Mouse (Mus musculus) embryonic stem cell, embryonic (primary cell): ENCODE measurements at regions not wholly inside any gene's neighbourhood (a gene's known extent, or its start where the extent isn't known, plus 50 kb on each side); places are given as distances from the start of the nearest gene placed in this dataset.

Experiments used
- CTCF ChIA-PET, 4 experiments: fragments of 300-600 bp in 2 of 4; fragments of 350-600 bp in 2 of 4; sonication (Branson Sonifier 250); formaldehyde crosslinking; loops; one replicate each; lab custom pipeline; 2022; ENCODE audit warnings: inconsistent platforms in 2 of 4; lab: Charles Lee
- POLR2A ChIA-PET, 4 experiments: fragments of 300-600 bp in 2 of 4; fragments of 350-600 bp in 2 of 4; sonication (Branson Sonifier 250); formaldehyde crosslinking; loops; one replicate each; lab custom pipeline; 2022; ENCODE audit warnings: antibody characterized with exemption in 4 of 4, inconsistent platforms in 1 of 4; lab: Charles Lee

DNA sequence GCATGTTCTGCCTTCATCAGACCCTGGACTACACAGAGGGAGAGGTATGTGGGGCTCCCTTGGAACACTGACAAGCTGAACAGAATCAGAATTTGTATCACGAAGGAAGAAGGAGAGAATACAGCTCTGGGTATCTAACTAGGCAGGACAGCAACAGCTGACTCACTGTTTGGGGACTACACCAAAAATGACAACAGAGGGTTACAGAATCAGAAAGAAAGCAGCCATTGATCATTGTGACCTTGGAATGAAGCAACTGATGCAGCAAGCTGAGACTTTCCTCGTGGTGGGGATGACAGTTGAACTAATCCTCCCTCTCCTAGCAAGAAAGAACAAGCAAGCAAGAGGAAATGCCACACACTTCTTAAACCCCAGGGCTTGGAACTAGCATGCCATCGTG, 135.0 kb upstream of the Gnao1 start:
- ChIA-PET CTCF (interaction anchor here in 1 of 4 experiments (1.0 kb wide), 1 partner anchor 13 kb away, joined by 6 read pairs; no protein-coding TSS in a partner anchor), POLR2A (interaction anchor here in 1 of 4 experiments (0.6 kb wide), 1 partner anchor 50 kb away, joined by 3 read pairs; no protein-coding TSS in a partner anchor)

DNA sequence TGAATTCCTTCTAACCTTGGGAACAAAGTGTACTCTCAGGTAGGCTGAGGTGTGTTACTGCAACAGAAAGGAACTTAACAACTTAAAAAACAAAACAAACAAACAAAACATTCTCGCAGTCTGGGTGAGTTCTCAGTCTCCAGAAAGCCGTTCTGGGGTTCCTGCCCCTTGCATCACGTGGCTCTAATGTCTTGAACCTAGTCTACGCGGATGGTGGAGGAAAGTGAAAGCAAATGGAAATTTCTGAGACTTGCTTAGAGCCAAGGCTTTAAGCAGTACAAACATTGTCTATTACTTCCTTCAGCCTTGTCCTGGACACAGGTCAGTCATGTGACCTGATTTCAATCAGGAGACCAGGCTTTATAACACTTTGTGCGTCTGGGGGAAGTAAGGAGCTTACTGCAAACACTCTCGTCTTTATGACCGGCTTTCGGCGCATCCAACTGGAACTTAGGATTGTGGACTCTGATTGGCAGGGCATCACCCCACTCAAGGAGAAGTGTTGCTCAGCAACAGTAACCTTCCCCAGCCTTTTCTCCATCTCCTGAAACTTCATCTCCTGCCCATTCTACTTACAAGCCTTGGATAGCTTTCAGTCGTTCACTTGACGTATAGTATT, 125.9 kb upstream of the Gnao1 start:
- CTCF ChIA-PET = interaction anchor here in 1 of 4 experiments (0.6 kb wide), 1 partner anchor 14 kb away, joined by 3 read pairs; no protein-coding TSS in a partner anchor
- POLR2A ChIA-PET = no interaction called here

DNA sequence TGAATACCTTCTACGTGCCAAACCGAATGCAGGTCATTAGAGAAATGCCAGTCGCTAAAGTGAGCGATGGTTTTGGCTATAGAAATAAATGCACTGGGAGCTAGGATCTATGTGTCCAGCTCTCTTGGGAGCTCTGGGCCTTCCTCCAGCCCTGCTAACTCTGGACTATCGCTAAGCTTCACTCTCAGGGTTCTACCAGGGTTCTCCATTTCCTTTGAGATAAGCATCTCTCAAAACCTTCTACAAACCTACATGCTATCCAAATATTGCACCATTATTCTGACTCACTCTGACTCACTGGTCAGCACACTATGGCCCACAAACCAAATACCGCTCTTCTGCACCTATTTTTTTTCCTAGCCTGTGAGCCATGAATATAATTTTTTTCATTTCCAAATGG, 125.4 kb upstream of the Gnao1 start:
- ChIA-PET CTCF (interaction anchor here in 1 of 4 experiments (0.6 kb wide), 1 partner anchor 13 kb away, joined by 3 read pairs; no protein-coding TSS in a partner anchor), POLR2A (no interaction called here)

DNA sequence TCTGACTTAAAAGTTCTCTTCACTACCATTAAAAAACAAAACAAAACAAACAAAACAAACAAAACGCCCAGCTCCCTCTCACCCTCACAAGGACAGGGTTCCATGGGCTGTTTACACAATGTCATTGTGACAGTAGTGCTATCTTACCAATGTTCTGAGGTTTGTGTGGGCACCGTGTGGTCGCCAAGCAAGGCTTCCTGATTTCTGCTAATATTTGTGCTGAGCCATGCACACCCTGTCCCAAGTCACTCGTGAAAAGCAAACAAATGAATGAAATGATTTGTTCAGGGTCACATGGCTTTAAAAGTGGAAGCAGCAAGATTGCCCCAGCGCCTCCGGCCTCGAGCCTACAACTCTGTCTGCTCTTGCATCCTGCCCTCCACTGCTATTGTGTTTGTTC, 120.9 kb upstream of the Gnao1 start:
- POLR2A ChIA-PET = interaction anchor here in 1 of 4 experiments (0.6 kb wide), 1 partner anchor 411 kb away, joined by 4 read pairs; no protein-coding TSS in a partner anchor
- CTCF ChIA-PET = interaction anchor here in 1 of 4 experiments (1.1 kb wide), 1 partner anchor 27 kb away, joined by 4 read pairs; no protein-coding TSS in a partner anchor

DNA sequence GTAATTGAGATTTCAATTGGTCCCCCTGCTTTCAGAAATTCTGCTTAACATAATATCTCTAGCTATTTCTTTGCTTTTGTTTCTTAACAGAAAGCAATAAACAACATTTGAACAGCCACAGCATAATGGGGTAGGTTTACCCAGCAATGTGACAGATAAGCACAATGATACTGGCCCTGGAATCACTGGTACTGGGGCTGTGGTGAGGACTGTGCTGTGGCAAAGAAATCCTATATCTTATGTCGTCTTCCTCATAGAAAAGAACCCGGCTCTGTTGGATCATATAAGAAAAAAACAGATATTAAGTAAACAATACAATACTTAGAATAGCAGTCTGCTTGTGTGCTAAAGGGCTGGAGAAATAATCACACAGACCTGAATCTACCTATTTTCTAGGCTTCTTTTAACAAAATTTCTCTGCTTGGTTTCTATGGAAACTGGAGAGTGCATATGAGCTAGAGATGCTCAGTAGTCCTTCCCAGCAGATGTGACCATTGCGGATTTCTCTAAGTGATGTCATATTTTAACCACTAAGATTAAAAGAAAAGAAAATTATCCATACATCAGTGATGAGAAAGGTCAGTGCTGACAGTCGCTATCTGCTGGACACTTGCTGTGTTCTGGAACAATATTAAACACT, 119.8 kb upstream of the Gnao1 start:
- POLR2A ChIA-PET = no interaction called here
- CTCF ChIA-PET = no interaction called here

DNA sequence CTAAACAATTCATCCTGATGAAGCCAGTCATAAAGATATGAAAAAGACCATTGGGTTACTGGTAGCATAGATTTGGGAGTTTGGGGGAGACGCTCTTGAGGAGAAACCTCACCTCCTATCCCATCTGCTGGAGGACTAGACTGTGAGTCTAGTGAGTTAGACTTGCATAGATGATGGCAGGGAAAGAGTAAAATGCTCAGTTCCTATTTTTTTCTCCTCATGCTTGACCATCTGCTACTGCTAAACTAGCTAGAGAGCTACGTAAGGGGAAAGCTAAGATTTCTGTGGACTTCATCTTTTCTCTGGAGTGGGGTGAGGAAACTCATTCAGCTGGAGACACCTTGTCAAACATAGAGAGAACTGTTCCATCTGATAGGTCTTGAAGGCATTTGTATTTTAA, 118.4 kb upstream of the Gnao1 start:
- ChIA-PET POLR2A (no interaction called here), CTCF (no interaction called here)

DNA sequence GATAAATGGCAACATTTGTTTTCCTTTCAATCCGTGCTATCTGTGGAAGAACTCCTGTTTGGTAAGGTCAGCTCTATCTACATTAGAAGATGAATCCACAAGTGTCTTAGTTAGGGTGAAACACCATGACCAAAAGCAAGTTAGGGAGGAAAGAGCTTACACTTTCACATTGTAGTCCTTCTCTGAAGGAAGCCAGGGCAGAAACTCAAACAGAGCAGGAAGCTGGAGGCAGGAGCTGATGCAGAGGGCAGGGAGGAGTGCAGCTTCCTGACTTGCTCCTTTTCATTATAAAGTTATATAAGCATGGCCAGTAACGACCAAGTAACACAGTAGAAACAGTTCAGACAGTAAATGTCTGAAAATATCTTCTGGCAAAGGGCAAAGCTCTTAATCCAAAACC, 117.9 kb upstream of the Gnao1 start:
- ChIA-PET CTCF (no interaction called here), POLR2A (no interaction called here)

DNA sequence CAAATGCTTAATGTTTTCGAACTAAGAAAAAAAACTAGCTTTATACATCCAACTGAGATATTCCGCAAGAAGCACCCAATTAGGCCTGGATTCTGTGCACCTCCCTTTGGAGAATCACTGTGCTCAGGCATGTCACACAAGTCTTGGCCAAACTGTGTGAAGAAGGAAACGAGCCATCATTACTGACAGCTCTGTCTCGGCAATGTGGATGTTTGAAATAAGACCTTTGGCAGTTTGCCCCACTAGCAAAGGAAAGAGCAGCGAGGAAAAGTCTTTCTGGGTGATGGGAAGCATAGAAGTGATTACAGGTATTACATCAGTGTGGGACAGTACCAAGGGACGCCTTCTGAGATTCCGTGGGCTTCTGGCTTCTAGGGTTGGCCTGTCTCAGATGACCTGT, 112.6 kb upstream of the Gnao1 start:
- ChIA-PET CTCF (interaction anchor here in 2 of 4 experiments (0.6 to 1.0 kb wide), 2 partner anchors 13 to 43 kb away, joined by 3 read pairs; no protein-coding TSS in a partner anchor), POLR2A (no interaction called here)

DNA sequence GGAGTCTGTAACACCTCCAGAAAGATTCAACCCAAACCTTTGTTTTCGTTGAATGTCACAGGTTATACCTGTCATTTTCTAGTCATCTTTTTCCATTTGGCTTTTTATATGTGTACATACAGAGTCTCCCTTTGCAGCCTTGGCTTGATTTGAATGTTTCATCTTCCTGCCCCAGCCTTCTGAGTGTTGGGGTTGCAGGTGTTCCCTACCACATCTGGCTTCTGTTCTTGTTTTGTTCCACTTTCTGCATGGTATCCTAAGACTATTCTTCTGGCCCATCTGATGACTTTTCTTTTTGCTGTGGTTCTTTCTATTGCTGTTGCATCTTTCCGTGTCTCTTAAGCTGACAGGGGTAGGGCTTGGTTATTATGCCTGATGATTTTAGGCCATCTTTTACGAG, 111.3 kb upstream of the Gnao1 start:
- ChIA-PET POLR2A (no interaction called here), CTCF (no interaction called here)

DNA sequence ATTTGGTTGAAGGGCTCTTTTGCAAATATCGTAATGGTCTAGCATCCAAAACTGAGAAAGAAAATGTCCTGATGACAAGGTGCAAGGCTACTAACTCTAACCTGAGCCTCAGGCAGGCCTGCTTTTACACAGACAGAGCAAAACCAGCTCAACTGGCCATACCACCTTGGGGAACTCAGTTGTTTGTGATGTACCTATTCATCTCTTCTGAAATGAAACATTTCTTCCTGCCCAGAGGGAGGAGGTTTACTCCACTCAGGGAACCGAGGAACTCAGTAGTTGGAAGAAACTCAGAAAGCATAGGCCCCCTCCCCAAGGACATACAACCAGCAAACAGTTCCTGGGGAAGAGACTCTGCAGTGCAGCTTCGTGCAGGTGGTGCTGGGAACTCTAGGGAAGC, 108.4 kb upstream of the Gnao1 start:
- ChIA-PET CTCF (no interaction called here), POLR2A (interaction anchor here in 1 of 4 experiments (0.6 kb wide), 1 partner anchor 913 kb away, joined by 3 read pairs; no protein-coding TSS in a partner anchor)

DNA sequence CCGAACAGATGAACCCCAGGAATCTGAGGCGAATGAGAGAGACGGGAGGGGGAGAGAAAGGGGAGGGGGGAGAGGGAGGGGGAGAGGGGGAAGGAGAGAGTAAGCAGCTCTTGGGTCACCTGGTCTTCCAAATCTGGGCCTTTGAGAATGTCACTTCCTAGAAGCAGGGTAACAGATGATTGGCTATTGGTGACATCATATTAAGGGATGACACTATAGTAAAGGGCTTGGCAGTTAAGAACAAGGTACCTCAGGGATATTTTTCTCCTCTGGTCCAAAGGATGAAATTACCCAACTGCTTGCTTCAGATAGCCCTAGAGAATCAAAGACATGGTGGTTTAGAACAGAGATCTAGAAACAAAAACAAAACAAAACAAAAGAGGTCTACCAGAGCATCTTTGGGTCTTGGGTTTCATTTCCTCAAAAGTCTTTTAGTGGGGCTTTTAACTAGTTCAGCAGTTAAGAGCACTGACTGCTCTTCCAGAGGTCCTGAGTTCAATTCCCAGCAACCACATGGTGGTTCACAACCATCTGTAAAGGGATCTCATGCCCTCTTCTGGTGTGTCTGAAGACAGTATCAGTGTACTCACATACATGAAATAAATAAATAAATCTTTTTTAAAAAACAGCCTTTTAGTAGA, 97.6 kb upstream of the Gnao1 start:
- CTCF ChIA-PET = interaction anchor here in 1 of 4 experiments (1.1 kb wide), 1 partner anchor 702 kb away, joined by 3 read pairs; no protein-coding TSS in a partner anchor

DNA sequence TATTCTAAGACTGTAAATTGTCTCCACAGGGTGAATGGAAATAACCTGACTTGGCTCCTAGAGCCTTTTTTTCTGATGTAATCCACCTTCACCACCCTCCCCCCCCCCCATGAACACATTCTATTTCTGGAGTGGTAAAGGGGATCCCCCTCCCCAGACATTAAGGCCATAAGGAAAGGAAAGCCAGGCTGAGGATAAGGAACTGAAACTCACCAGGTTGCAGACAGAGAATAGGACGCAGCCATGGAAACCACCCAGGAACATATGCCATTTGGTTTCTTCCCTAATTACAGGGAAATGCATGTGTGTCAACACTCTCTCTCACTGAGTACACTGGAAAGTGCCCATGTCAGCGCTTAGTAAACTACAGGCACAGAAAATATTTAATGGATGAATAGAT, 96.5 kb upstream of the Gnao1 start:
- POLR2A ChIA-PET = no interaction called here
- CTCF ChIA-PET = no interaction called here

More for the DNA sequence above, 97.6 kb upstream of the Gnao1 start:
- POLR2A ChIA-PET = interaction anchor here in 1 of 4 experiments (0.7 kb wide), 1 partner anchor 38 kb away, joined by 3 read pairs; no protein-coding TSS in a partner anchor

DNA sequence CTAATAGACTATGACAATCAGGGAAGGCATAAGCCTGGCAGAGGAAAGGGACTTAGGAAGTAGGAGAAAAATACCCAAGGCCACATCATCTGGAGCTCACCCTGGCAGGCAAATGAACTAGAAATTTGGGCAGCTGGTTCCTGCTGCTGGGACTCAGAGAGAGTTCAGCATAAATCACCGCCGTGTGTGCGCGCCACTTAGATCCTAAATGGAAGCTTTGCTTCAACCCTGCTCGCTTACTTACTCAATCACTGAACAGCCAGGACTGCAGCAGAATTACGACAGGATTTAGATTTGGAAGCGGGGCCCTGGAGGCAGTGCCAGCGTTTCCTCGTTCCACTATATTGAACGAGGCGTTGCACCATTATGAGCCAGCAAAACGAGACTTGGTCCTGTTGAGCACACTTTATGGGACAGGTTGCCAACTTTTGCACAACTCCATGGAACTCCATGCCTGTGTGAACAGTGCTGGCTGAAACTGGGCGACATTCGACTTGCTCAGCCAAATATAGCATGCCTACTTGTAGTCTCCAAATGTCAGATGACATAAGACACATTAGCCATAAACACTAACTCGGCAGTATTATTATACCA, 84.8 kb upstream of the Gnao1 start:
- ChIA-PET CTCF (no interaction called here), POLR2A (no interaction called here)

DNA sequence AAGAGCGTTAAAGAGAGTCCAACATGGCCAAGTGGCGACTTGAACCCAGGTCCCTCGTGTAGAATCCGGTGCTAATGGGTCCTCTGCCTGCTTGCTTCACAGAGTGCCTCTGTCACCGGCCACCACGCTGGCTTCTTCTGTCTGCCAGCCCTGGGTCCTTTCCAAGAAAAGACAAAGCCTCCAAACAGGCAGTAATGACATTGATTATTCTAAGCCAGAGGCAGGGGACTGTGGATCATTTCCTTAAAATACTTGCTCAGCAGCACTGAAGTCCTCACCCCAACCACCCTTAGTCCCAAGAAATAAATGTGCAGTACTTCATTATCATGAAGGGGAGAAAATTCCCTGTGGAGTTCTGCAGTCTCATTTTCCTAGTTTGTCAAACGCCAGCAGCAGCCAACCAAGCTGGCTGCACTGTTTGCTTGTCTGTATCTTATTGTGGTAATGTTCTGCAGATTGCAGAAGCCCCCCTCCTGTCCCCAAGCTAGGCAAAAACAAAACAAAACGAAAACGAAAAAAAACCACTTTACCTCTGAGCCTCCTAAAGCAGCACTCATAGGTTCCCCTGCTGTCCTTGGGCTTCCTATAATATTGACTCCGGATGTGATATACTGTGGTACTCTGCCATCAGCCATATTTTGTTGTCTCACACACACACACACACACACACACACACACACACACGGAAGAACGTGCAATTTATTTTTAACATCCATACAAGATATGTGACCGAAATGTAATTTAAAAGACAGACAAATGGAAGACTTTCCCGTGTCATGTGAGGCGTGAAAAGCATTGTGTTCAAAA, 80.4 kb upstream of the Gnao1 start:
- POLR2A ChIA-PET = no interaction called here
- CTCF ChIA-PET = no interaction called here

DNA sequence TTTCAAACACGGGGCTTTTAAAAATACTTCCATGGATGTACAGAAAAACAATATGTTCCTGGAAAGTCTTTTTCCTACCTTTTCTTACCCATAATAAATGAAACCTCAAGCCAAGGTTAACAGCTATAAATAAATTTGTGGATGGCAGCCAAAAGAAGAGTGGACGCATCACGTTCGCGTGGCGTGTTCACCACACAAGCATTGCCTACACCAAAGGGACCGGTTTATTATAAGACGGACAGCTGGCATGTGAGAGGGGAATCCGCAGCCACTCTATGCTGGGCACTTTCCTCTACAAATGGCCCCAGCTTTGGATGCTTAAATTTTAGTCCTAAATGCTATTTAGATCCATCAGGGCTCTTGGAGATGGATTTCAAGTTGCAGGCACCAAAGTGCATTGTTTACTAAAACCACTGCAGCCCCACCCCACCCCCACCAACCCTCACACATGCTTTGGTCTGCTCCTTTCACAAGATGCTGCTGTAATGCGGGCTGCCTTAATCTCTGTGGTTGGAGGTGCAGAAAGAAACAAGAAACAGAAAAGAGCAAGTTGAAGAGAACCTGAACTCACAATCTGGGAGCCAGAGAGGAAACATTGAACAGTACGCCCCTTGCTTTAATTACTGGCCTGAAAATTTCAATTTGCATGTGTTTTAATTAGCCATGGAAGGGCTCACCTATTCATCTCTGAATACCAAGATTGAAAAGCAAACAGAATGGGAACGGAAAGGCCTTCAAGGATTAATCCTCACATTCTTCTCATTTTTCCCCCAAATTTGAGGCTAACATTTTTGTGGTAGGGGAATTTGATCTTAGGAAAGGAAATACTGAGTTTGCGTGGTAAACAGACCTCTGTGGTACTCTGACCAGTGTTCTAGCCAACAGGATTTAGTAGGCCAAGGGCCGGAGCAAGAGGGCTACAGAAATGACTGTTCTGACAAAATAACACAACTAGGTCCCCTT, 78.7 kb upstream of the Gnao1 start:
- ChIA-PET POLR2A (no interaction called here), CTCF (interaction anchor here in 1 of 4 experiments (0.6 kb wide), 1 partner anchor 70 kb away, joined by 3 read pairs; no protein-coding TSS in a partner anchor)

DNA sequence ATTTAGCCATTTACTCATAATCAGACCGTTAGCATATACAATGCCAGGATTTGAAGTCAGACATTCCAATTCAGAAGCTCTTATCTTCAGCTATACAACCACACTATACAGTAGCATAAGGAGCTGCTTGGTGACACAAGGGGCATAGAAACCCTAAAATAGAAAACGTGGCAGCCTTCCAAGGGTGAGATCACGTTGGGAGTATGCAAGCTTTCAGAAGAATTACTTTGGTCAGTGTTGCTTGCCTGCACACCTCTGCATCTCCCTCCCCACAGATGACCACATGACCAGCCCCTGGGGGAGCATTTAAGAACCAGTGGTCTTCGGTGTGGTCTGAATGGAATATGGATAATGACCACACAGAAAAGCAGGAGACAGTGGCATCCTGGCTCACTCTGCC, 74.9 kb upstream of the Gnao1 start:
- CTCF ChIA-PET = no interaction called here
- POLR2A ChIA-PET = no interaction called here

DNA sequence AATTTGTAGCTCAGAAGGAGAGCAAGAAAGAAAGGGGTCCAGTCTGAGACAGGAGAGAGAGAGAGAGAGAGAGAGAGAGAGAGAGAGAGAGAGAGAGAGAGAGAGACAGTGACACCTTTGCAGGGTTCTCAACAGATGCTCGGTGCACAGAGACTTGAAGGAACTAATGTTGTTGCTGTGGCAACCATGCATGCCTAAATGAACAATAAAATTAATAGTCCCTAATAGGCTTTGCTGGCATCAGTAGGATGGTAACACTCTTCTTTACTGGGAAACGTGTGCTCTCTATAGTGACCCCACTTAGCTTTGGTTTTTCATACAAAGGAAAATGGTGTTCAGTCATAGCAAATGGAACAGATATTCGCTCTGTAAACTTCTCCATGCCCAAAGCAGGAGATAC, 69.5 kb upstream of the Gnao1 start:
- ChIA-PET POLR2A (no interaction called here), CTCF (interaction anchor here in 1 of 4 experiments (0.6 to 0.7 kb wide), 2 partner anchors 53 to 413 kb away, joined by 3 read pairs; no protein-coding TSS in a partner anchor)

DNA sequence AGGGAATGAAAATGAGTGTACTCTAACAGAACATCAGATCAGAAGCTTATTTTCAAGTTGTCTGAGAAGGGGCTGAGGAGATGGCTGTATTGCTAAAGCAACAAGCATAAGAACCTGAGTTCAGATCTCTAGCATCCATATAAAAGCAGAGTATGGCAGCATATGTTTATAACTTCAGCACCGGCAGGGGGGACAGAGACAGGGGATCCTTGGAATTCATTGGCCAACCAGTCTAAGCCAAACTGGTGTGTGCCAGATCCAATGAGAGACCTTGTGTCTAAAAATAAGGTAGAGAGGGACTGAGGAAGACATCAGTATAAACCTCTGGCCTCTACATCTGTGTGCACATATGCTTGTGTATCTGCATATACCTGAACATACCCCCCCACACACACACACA, 61.0 kb upstream of the Gnao1 start:
- CTCF ChIA-PET = no interaction called here
- POLR2A ChIA-PET = no interaction called here
